Mouse (Mus musculus): ENCODE data around the gene Gm8050.
"Not testable (repeated sequence)": the region's sequence is repeated elsewhere in the genome, so short reads cannot be mapped to it uniquely, and the experiment has no call there.

Gm8050 gene

DNA sequence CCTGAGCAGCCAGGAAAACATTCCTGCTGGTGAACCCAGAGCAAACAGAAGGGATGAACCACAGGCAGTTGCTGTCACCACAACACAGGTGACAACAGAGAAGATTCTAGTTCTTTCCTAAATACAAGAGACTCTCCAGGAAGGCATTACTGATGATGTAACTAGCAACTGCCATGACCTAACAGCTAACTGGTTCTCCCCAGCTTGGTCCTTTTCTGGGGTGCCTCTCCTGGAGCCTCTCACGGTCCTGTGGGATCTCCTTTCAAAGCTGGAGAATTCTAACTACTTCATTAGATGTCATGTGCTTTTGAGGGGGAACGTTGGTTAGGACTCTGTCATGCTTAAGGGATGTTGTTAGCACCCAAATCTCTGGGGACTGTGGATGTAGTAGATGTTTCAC, at the start of gene Gm8050:
TSS of gene Gm8050 (minus strand) at position 101 of the 400 bp plus-strand sequence.
- DNase-seq (ENCODE audit: low read depth) = not testable (repeated sequence)

DNA sequence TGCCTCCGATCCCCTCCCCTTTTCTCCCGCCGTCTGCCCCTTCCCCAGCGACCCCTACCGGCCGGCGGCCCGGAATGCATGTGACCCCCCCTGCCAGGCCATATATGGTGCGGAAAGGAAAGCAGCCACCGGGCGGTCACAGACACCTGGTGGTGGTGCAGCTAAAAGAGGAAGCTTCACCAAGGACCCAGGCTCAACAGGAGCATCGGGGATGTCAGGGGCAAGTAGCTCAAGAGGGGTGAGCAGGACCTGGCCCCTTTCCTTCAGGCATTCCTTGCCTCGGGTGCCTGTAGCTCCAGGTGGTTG, 37.1 kb upstream of the Gm8050 start:
- DNase-seq (ENCODE audit: low read depth) = not testable (repeated sequence)

DNA sequence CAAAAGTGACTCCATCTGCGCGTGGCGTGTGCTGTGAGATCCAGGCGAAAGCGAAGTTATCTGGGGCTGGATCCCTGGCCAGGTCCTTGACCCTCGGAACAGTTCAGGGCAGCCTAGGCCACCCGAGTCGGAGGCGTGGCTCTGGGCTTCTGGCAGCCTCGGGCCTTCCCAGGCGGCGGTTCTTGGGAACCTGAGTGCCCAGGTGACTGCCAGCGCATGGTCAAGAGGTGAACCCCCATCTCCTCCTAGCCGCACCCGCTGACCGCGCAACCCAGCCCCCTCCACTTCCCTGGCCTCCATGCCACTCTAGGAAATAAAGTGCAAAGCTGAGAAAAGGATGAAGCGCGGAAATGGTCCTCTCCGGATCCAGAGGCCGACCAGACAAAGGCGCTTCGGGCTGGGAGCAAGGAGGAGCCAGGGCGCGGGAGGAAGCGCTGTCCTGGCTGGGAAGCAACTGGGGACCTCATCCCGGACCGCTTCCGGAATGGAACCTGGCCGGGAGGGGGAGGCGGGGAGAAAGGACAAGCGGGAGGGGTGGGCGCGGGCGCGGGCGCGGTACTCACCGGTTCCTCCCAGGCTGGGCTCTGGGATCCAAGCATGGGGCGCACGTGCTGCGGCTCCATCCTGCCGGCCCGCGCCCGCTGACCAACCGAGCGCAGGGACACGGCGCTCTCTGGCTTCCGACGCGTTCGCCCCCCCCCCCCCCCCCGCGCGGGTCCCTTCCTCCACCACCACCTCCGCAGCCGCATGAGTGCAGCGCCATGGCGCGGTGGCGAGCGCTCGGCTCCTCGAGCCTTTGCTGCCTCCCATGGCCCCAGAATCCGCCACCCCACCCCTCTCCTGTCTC, 36.6 kb upstream of the Gm8050 start:
- DNase-seq (ENCODE audit: low read depth) = peak; percentile 10

DNA sequence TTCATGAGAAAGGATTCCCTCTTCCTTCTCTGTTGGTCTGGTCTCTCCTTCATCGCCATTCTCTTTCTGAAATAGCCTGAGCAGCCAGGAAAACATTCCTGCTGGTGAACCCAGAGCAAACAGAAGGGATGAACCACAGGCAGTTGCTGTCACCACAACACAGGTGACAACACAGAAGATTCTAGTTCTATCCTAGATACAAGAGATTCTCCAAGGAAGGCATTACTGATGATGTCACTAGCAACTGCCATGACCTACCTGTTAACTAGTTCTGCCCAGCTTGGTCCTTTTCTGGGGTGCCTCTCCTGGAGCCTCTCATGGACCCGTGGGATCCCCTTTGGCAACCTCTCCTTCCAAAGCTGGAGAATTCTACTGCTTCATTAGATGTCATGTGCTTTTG, 22.2 kb upstream of the Gm8050 start, which contains the start of gene Gm3636:
TSS of gene Gm3636 (minus strand) at position 101 of the 400 bp plus-strand sequence.
- DNase-seq (ENCODE audit: low read depth) = not testable (repeated sequence)

DNA sequence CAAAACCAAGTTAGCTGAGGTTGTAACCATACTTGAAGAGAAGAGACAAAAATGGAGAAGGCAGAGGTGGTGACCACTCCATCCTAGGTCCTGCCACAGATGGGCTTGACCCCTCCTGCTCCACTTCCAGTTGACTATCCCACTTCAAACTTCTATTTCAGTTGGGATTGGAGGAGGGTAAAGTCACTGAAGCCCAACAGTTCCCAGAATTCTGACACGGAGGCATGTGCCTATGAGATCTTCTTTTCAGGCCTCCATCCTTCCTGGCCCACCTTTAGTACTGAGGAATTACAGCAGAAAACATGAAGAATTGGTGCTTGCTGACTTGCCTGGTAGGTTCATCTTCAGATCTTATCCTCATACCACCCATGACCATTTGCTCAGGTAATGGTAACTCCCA, 36.0 kb downstream of the Gm8050 start, which contains the start of gene Gm10251:
TSS of gene Gm10251 (minus strand) at position 101 of the 400 bp plus-strand sequence.
- DNase-seq (ENCODE audit: low read depth) = not testable (repeated sequence)
